Mouse (Mus musculus): ENCODE measurements around the gene Txn2. TPM values are rescaled to one million over a fixed set of nuclear protein-coding genes. Genes with fewer than 3 reads are reported as not detected.

Gene Txn2
- polyA plus RNA-seq, 1 experiment from 2014 or later, result 182 TPM

- H3K27ac ChIP-seq (ENCODE audit: low read length), result no peak overlapping the region
- no peak for ATAC-seq (ENCODE audit: low read depth)
- H3K36me3 ChIP-seq (ENCODE audit: control insufficient read depth, insufficient read depth, low read length), result peaks cover 21% of the 10 kb centered on the region
- H3K4me1 ChIP-seq (replicated peaks; ENCODE audit: control insufficient read depth, insufficient read depth, low read length), result peaks cover 10% of the 10 kb centered on the region; the same call in 1 of the 2 replicates
- H3K9me3 ChIP-seq (ENCODE audit: control insufficient read depth, low read length), result no peaks in the 10 kb centered on the region
- no peak overlapping the region for H3K9ac ChIP-seq (ENCODE audit: low read length)
- no peak overlapping the region for H3K4me2 ChIP-seq (ENCODE audit: low read depth, low read length)
- 89% methylated on average over 3 of the region's 3 CpGs for WGBS
- H3K4me3 ChIP-seq (ENCODE audit: low read length), result no peak overlapping the region
- no peaks in the 10 kb centered on the region for H3K27me3 ChIP-seq (ENCODE audit: control insufficient read depth, insufficient read depth, low read depth, low read length)
These were observed 14.3 kb downstream of the Txn2 start for GRCm38 (mm10) chr15:77914507-77914906.

GRCm38 (mm10) chr15:77913054-77913453, 15.8 kb downstream of the Txn2 start:
- no peak overlapping the region for H3K27ac ChIP-seq (ENCODE audit: low read length)
- H3K4me3 ChIP-seq (ENCODE audit: low read length), result no peak overlapping the region
- 66% methylated on average over 8 of the region's 8 CpGs for WGBS
- ATAC-seq (ENCODE audit: low read depth), result no peak
- no peak overlapping the region for H3K9ac ChIP-seq (ENCODE audit: low read length)
- no peaks in the 10 kb centered on the region for H3K27me3 ChIP-seq (ENCODE audit: control insufficient read depth, insufficient read depth, low read depth, low read length)
- H3K4me1 ChIP-seq (replicated peaks; ENCODE audit: control insufficient read depth, insufficient read depth, low read length), result peaks cover 14% of the 10 kb centered on the region; the same call in 1 of the 2 replicates
- no peak overlapping the region for H3K4me2 ChIP-seq (ENCODE audit: low read depth, low read length)
- H3K36me3 ChIP-seq (ENCODE audit: control insufficient read depth, insufficient read depth, low read length), result peaks cover 19% of the 10 kb centered on the region
- H3K9me3 ChIP-seq (ENCODE audit: control insufficient read depth, low read length), result no peaks in the 10 kb centered on the region

GRCm38 (mm10) chr15:77912585-77912984, 16.2 kb downstream of the Txn2 start:
- Histone ChIP-seq H3K36me3 (ENCODE audit: control insufficient read depth, insufficient read depth, low read length) (peaks cover 17% of the 10 kb centered on the region), H3K9me3 (ENCODE audit: control insufficient read depth, low read length) (no peaks in the 10 kb centered on the region), H3K4me1 (replicated peaks; ENCODE audit: control insufficient read depth, insufficient read depth, low read length) (peaks cover 14% of the 10 kb centered on the region; the same call in 1 of the 2 replicates), H3K4me3 (ENCODE audit: low read length) (no peak overlapping the region), H3K4me2 (ENCODE audit: low read depth, low read length) (no peak overlapping the region), H3K27me3 (ENCODE audit: control insufficient read depth, insufficient read depth, low read depth, low read length) (no peaks in the 10 kb centered on the region), H3K27ac (ENCODE audit: low read length) (0 out of 2 replicates have a peak overlapping the region, but pooled peaks have one; percentile 21), H3K9ac (ENCODE audit: low read length) (peak overlapping the region; percentile 12; the same call in 1 of the 2 replicates)
- ATAC-seq (ENCODE audit: low read depth), result no peak
- 42% methylated on average over 7 of the region's 7 CpGs for WGBS

GRCm38 (mm10) chr15:77912048-77912447, 16.8 kb downstream of the Txn2 start:
- Histone ChIP-seq H3K4me3 (ENCODE audit: low read length) (no peak overlapping the region), H3K9me3 (ENCODE audit: control insufficient read depth, low read length) (no peaks in the 10 kb centered on the region), H3K4me1 (replicated peaks; ENCODE audit: control insufficient read depth, insufficient read depth, low read length) (peaks cover 18% of the 10 kb centered on the region), H3K9ac (ENCODE audit: low read length) (no peak overlapping the region), H3K27ac (ENCODE audit: low read length) (0 out of 2 replicates have a peak overlapping the region, but pooled peaks have one; percentile 13), H3K36me3 (ENCODE audit: control insufficient read depth, insufficient read depth, low read length) (peaks cover 16% of the 10 kb centered on the region; the same call in 1 of the 2 replicates), H3K27me3 (ENCODE audit: control insufficient read depth, insufficient read depth, low read depth, low read length) (no peaks in the 10 kb centered on the region), H3K4me2 (ENCODE audit: low read depth, low read length) (no peak overlapping the region)
- ATAC-seq (ENCODE audit: low read depth), result no peak
- WGBS, result 41% methylated on average over 5 of the region's 5 CpGs

DNA sequence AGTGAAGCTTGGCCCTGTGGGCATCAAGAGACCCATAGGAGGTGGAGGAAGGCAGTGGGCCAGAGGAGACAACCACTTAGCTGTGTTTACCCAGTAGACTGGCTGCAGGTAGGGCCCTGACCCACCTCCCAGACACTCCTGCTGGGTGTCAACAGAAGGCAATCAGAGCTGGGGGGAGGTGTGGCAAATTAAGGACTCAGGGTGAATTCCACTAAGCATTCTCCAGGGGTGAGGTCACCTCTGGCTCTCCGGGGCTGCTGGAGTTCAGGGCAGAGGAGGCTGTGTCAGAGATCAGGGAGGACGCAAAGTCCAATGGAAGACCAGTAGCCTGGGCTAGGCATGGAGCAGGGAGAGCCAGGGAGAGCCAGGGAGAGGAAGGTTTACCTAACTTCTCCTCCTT, 17.7 kb downstream of the Txn2 start:
- Histone ChIP-seq H3K4me2 (ENCODE audit: low read depth, low read length) (no peak overlapping the region), H3K9me3 (ENCODE audit: control insufficient read depth, low read length) (no peaks in the 10 kb centered on the region), H3K27me3 (ENCODE audit: control insufficient read depth, insufficient read depth, low read depth, low read length) (no peaks in the 10 kb centered on the region), H3K4me3 (ENCODE audit: low read length) (no peak overlapping the region), H3K36me3 (ENCODE audit: control insufficient read depth, insufficient read depth, low read length) (peaks cover 13% of the 10 kb centered on the region; the same call in 1 of the 2 replicates), H3K9ac (ENCODE audit: low read length) (peak overlapping the region; percentile 46; the same call in 1 of the 2 replicates), H3K27ac (ENCODE audit: low read length) (peak overlapping the region; percentile 86), H3K4me1 (replicated peaks; ENCODE audit: control insufficient read depth, insufficient read depth, low read length) (peaks cover 28% of the 10 kb centered on the region)
- whole genome bisulfite sequencing, result 14% methylated on average over 2 of the region's 2 CpGs
- peak; percentile 85 for ATAC-seq (ENCODE audit: low read depth)

DNA sequence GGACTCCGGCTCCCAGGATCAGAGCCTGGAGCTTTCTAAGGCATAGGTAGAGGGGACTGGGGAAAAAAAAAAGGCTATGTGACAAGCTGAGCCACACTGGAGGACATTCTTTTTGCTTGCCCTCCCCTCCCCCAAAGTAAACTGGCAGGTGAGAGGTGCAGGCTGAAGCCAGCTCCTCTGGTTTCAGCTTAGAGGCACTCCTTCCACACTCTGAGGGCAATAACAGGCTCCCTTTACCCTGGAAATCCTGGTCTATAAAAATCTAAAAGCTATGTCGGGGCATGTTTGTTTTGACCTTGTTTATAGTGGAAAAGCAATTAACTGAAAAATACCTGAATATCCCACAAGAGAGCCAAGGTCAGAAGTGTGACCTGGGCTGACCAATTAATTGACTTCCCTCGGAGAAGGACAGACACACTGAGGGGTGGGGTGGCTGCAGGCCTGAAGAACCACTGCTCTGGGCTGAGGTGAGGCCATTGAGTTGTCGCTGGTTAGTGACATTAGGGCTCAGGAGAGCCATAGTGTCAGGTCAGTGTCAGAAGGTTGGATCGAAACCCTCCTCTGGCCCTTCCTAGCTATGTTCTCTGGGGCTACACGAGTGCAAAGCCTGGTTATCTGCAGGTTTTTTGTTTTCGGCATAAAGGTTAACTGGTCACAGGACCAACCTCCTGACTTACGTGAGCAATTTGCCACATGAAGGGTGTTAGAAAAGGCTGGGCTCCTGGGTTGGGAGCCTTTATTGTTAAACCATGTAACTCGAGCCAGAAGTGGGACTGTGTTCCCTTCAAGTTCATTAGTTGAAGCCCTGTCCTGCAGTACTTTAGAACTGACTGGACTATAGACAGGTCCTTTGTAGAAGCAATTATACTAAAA, 20.9 kb downstream of the Txn2 start:
- Histone ChIP-seq H3K27ac (ENCODE audit: low read length) (peak overlapping the region; percentile 95), H3K9ac (ENCODE audit: low read length) (peak overlapping the region; percentile 44), H3K4me1 (replicated peaks; ENCODE audit: control insufficient read depth, insufficient read depth, low read length) (peaks cover 47% of the 10 kb centered on the region), H3K9me3 (ENCODE audit: control insufficient read depth, low read length) (no peaks in the 10 kb centered on the region), H3K4me3 (ENCODE audit: low read length) (no peak overlapping the region), H3K4me2 (ENCODE audit: low read depth, low read length) (no peak overlapping the region), H3K27me3 (ENCODE audit: control insufficient read depth, insufficient read depth, low read depth, low read length) (no peaks in the 10 kb centered on the region), H3K36me3 (ENCODE audit: control insufficient read depth, insufficient read depth, low read length) (no peaks in the 10 kb centered on the region)
- 40% methylated on average over 9 of the region's 9 CpGs for WGBS
- ATAC-seq (ENCODE audit: low read depth), result peak; percentile 24; the same call in 1 of the 2 replicates

DNA sequence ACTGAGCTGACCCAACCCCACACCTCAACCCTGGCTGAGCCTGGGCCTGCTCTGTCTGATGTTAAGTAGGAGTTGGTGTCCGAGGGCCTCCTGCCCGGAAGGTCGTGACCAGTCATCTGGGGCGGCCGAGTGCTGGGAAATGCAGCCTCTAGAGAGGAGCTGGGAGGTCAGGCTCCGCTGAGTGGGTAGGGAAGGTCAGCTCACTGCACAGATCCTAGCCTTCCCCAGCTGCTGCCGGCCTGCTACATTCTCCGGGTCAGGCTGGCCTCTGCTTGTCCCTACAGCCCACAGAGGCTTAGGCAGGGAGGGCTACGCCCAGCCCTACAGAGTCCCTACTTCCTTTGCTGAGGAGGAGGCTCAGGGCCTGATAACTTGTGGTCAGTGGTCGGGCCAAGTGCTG, 22.3 kb downstream of the Txn2 start:
- Histone ChIP-seq H3K4me2 (ENCODE audit: low read depth, low read length) (no peak overlapping the region), H3K4me3 (ENCODE audit: low read length) (no peak overlapping the region), H3K9ac (ENCODE audit: low read length) (peak overlapping the region; percentile 45), H3K36me3 (ENCODE audit: control insufficient read depth, insufficient read depth, low read length) (no peaks in the 10 kb centered on the region), H3K9me3 (ENCODE audit: control insufficient read depth, low read length) (no peaks in the 10 kb centered on the region), H3K4me1 (replicated peaks; ENCODE audit: control insufficient read depth, insufficient read depth, low read length) (peaks cover 44% of the 10 kb centered on the region), H3K27ac (ENCODE audit: low read length) (peak overlapping the region; percentile 95), H3K27me3 (ENCODE audit: control insufficient read depth, insufficient read depth, low read depth, low read length) (no peaks in the 10 kb centered on the region)
- 46% methylated on average over 10 of the region's 10 CpGs for WGBS
- no peak for ATAC-seq (ENCODE audit: low read depth)

GRCm38 (mm10) chr15:77906081-77906480, 22.7 kb downstream of the Txn2 start:
- no peaks in the 10 kb centered on the region for H3K36me3 ChIP-seq (ENCODE audit: control insufficient read depth, insufficient read depth, low read length)
- ATAC-seq (ENCODE audit: low read depth), result peak; percentile 29
- H3K4me1 ChIP-seq (replicated peaks; ENCODE audit: control insufficient read depth, insufficient read depth, low read length), result peaks cover 44% of the 10 kb centered on the region
- H3K9me3 ChIP-seq (ENCODE audit: control insufficient read depth, low read length), result no peaks in the 10 kb centered on the region
- peak overlapping the region; percentile 64 for H3K9ac ChIP-seq (ENCODE audit: low read length)
- H3K27ac ChIP-seq (ENCODE audit: low read length), result peak overlapping the region; percentile 95
- no peak overlapping the region for H3K4me3 ChIP-seq (ENCODE audit: low read length)
- no peaks in the 10 kb centered on the region for H3K27me3 ChIP-seq (ENCODE audit: control insufficient read depth, insufficient read depth, low read depth, low read length)
- 68% methylated on average over 8 of the region's 8 CpGs for WGBS
- no peak overlapping the region for H3K4me2 ChIP-seq (ENCODE audit: low read depth, low read length)

DNA sequence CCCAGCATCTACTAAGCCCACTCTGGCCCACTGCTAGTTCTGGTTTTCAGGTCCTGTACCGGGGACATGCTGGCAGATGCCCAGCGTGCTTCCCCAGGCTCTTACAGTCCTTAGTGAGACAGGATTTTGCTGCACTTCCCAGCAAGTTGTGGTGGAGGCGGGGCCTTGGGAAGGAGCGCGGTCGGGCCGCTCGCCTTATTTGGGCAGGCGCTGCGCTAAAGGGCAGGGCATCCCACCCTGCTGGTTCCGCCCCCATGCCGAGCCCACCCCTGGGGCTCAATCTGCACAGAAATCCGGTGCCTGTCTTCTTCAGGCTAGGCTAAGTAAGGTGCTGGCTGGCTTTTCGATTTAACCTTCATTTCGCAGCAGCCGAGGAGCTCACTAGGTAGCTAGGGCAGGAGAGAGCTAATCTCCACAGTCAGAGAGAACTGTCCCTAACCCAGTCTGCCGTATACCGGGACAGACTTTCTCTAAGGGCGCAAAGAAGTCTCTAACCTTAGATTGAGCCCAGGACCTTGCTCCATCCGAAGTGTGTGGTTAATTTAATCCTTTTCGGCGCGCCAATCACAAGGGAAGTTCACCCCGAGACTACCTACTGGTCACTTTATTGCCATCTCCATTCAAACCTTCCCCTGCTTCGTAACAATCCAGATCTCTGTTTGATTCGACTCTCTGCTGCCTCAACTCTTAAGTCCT, 23.4 kb downstream of the Txn2 start:
- 6% methylated on average over 26 of the region's 26 CpGs for WGBS
- Histone ChIP-seq H3K4me1 (replicated peaks; ENCODE audit: control insufficient read depth, insufficient read depth, low read length) (peaks cover 40% of the 10 kb centered on the region), H3K4me3 (ENCODE audit: low read length) (peak overlapping the region; percentile 32)

More for the DNA sequence above, 23.4 kb downstream of the Txn2 start:
- Histone ChIP-seq H3K9me3 (ENCODE audit: control insufficient read depth, low read length) (no peaks in the 10 kb centered on the region), H3K36me3 (ENCODE audit: control insufficient read depth, insufficient read depth, low read length) (no peaks in the 10 kb centered on the region), H3K27me3 (ENCODE audit: control insufficient read depth, insufficient read depth, low read depth, low read length) (no peaks in the 10 kb centered on the region), H3K4me2 (ENCODE audit: low read depth, low read length) (peak overlapping the region; percentile 53), H3K27ac (ENCODE audit: low read length) (peak overlapping the region; percentile 95), H3K9ac (ENCODE audit: low read length) (peak overlapping the region; percentile 64)
- ATAC-seq (ENCODE audit: low read depth), result peak; percentile 91

Data from lung, embryonic 16.5 days (tissue).